Mouse (Mus musculus) neural tube, embryonic 12.5 days (tissue): Measurements from ENCODE around the gene Thnsl1. TPM values are rescaled to one million over a fixed set of nuclear protein-coding genes. Genes with fewer than 3 reads are reported as not detected.

ENCODE experiments used
- ATAC-seq: fragments of 200-750 bp; cut with Nextera tagmentation; 2 replicates; pipeline ENCODE4 v1.8.0; 2017; ENCODE audit warnings: low read depth, mild to moderate bottlenecking, moderate TSS enrichment, moderate library complexity; ENCODE audit not compliant: low FRiP score
- H3K27ac ChIP-seq: fragments of 300-500 bp; sonication (generic); 2 replicates; pipeline ENCODE4 v1.5.1; 2016
- H3K27me3 ChIP-seq: fragments of 300-500 bp; sonication (generic); replicated peaks from 2 replicates; pipeline ENCODE4 v1.6.1; 2016; ENCODE audit warnings: mild to moderate bottlenecking
- H3K36me3 ChIP-seq: fragments of 300-500 bp; sonication (generic); 2 replicates; pipeline ENCODE4 v1.6.1; 2016; ENCODE audit warnings: mild to moderate bottlenecking
- H3K4me1 ChIP-seq: fragments of 300-500 bp; sonication (generic); 2 replicates; pipeline ENCODE4 v1.6.1; 2016
- H3K4me2 ChIP-seq: fragments of 300-500 bp; sonication (generic); replicated peaks from 2 replicates; pipeline ENCODE4 v1.6.1; 2016; ENCODE audit warnings: mild to moderate bottlenecking
- H3K4me3 ChIP-seq: fragments of 300-500 bp; sonication (generic); 2 replicates; pipeline ENCODE4 v1.5.1; 2016
- H3K9ac ChIP-seq: fragments of 300-500 bp; sonication (generic); 2 replicates; pipeline ENCODE4 v1.6.1; 2016; ENCODE audit warnings: mild to moderate bottlenecking
- H3K9me3 ChIP-seq: fragments of 300-500 bp; sonication (generic); 2 replicates; pipeline ENCODE4 v1.6.1; 2016; ENCODE audit warnings: mild to moderate bottlenecking
- WGBS: fragments of 180-500 bp; shearing (Covaris S2); methylation state at CpG from one replicate; pipeline ENCODE4 v1.1.7; 2016; 5-methylcytosine and 5-hydroxymethylcytosine counted together
- polyA plus RNA-seq: library from polyadenylated mRNA; unstranded; fragments of >200 nt; fragmentation: Nextera tagmentation; extraction: Ambion mirVana; gene quantifications from 2 replicates; pipeline ENCODE4 v1.2.1, GENCODE M21; 2016

Gene Thnsl1
- polyA plus RNA-seq = 14.6 and 15.1 TPM in 2 replicates

- H3K4me2 ChIP-seq = peak within 1 kb of the TSS; percentile 75
- H3K9ac ChIP-seq = peak within 1 kb of the TSS; percentile 65
- H3K36me3 ChIP-seq = no peaks in the 10 kb centered on the region
- H3K4me3 ChIP-seq = peak within 1 kb of the TSS; percentile 59
- 3% methylated on average over 43 of the region's 43 CpGs for WGBS
- peak; percentile 99 for ATAC-seq
- H3K4me1 ChIP-seq = peaks cover 3% of the 10 kb centered on the region; the same call in 1 of the 2 replicates
- no peaks in the 10 kb centered on the region for H3K9me3 ChIP-seq
- no peaks in the 10 kb centered on the region for H3K27me3 ChIP-seq
- 0 out of 2 replicates have a peak within 1 kb of the TSS, but pooled peaks have one; percentile 50 for H3K27ac ChIP-seq
Observed at GRCm38 (mm10) chr2:21204912-21205830, at the start of gene Thnsl1, which contains the start of gene Enkur. Gene Thnsl1 (plus strand): TSS chr2:21205724. Gene Enkur (minus strand): TSS chr2:21205365.

- 77% methylated on average over 8 of the region's 8 CpGs for WGBS
- no peak for ATAC-seq
Observed at GRCm38 (mm10) chr2:21164296-21164695, 41.2 kb upstream of the Thnsl1 start.

GRCm38 (mm10) chr2:21167916-21168315, 37.6 kb upstream of the Thnsl1 start:
- no peak overlapping the region for H3K4me2 ChIP-seq
- H3K4me1 ChIP-seq = no peaks in the 10 kb centered on the region
- H3K9ac ChIP-seq = no peak overlapping the region
- H3K27ac ChIP-seq = no peak overlapping the region
- WGBS = 98% methylated on average over 1 of the region's 1 CpGs
- no peak overlapping the region for H3K4me3 ChIP-seq
- ATAC-seq = no peak
- no peaks in the 10 kb centered on the region for H3K9me3 ChIP-seq
- H3K27me3 ChIP-seq = no peaks in the 10 kb centered on the region
- H3K36me3 ChIP-seq = no peaks in the 10 kb centered on the region

More at GRCm38 (mm10) chr2:21164296-21164695, 41.2 kb upstream of the Thnsl1 start:
- H3K9me3 ChIP-seq = no peaks in the 10 kb centered on the region
- no peaks in the 10 kb centered on the region for H3K36me3 ChIP-seq
- H3K4me3 ChIP-seq = no peak overlapping the region
- no peak overlapping the region for H3K4me2 ChIP-seq
- H3K9ac ChIP-seq = no peak overlapping the region
- H3K27me3 ChIP-seq = no peaks in the 10 kb centered on the region
- H3K27ac ChIP-seq = no peak overlapping the region
- H3K4me1 ChIP-seq = no peaks in the 10 kb centered on the region

- Histone ChIP-seq H3K36me3 (no peaks in the 10 kb centered on the region), H3K27me3 (no peaks in the 10 kb centered on the region), H3K9ac (no peak overlapping the region), H3K27ac (no peak overlapping the region), H3K4me2 (no peak overlapping the region), H3K4me1 (no peaks in the 10 kb centered on the region), H3K9me3 (no peaks in the 10 kb centered on the region), H3K4me3 (no peak overlapping the region)
- 89% methylated on average over 3 of the region's 3 CpGs for WGBS
- ATAC-seq = no peak
Observed at GRCm38 (mm10) chr2:21172797-21173196, 32.7 kb upstream of the Thnsl1 start.

GRCm38 (mm10) chr2:21179136-21179535, 26.4 kb upstream of the Thnsl1 start:
- ATAC-seq = no peak
- Histone ChIP-seq H3K9me3 (no peaks in the 10 kb centered on the region), H3K9ac (no peak overlapping the region), H3K27me3 (no peaks in the 10 kb centered on the region), H3K27ac (no peak overlapping the region), H3K4me2 (no peak overlapping the region), H3K4me1 (no peaks in the 10 kb centered on the region), H3K4me3 (no peak overlapping the region), H3K36me3 (no peaks in the 10 kb centered on the region)
- 92% methylated on average over 5 of the region's 5 CpGs for WGBS

GRCm38 (mm10) chr2:21182811-21183210, 22.7 kb upstream of the Thnsl1 start:
- Histone ChIP-seq H3K4me1 (no peaks in the 10 kb centered on the region), H3K36me3 (no peaks in the 10 kb centered on the region), H3K9ac (no peak overlapping the region), H3K4me3 (no peak overlapping the region), H3K9me3 (no peaks in the 10 kb centered on the region), H3K4me2 (no peak overlapping the region), H3K27ac (no peak overlapping the region), H3K27me3 (no peaks in the 10 kb centered on the region)
- no peak for ATAC-seq
- whole genome bisulfite sequencing = 100% methylated on average over 1 of the region's 1 CpGs

- Histone ChIP-seq H3K27ac (no peak overlapping the region), H3K4me1 (no peaks in the 10 kb centered on the region), H3K36me3 (no peaks in the 10 kb centered on the region), H3K9ac (no peak overlapping the region), H3K9me3 (no peaks in the 10 kb centered on the region), H3K27me3 (no peaks in the 10 kb centered on the region), H3K4me2 (no peak overlapping the region), H3K4me3 (no peak overlapping the region)
- ATAC-seq = no peak
- WGBS = 60% methylated on average over 7 of the region's 7 CpGs
Observed at GRCm38 (mm10) chr2:21187576-21187975, 17.9 kb upstream of the Thnsl1 start.

- no peaks in the 10 kb centered on the region for H3K27me3 ChIP-seq
- H3K4me3 ChIP-seq = no peak overlapping the region
- no peaks in the 10 kb centered on the region for H3K36me3 ChIP-seq
- H3K27ac ChIP-seq = no peak overlapping the region
- 70% methylated on average over 4 of the region's 4 CpGs for WGBS
- no peaks in the 10 kb centered on the region for H3K9me3 ChIP-seq
- no peak overlapping the region for H3K4me2 ChIP-seq
- H3K9ac ChIP-seq = no peak overlapping the region
- no peaks in the 10 kb centered on the region for H3K4me1 ChIP-seq
- no peak for ATAC-seq
Observed at GRCm38 (mm10) chr2:21188610-21189009, 16.9 kb upstream of the Thnsl1 start.

- Histone ChIP-seq H3K27ac (no peak overlapping the region), H3K4me1 (no peaks in the 10 kb centered on the region), H3K4me2 (no peak overlapping the region), H3K36me3 (no peaks in the 10 kb centered on the region), H3K27me3 (no peaks in the 10 kb centered on the region), H3K4me3 (no peak overlapping the region), H3K9me3 (no peaks in the 10 kb centered on the region), H3K9ac (no peak overlapping the region)
- no peak for ATAC-seq
- WGBS = 80% methylated on average over 1 of the region's 1 CpGs
Observed at GRCm38 (mm10) chr2:21191232-21191631, 14.3 kb upstream of the Thnsl1 start.

GRCm38 (mm10) chr2:21195233-21195632, 10.3 kb upstream of the Thnsl1 start:
- Histone ChIP-seq H3K4me2 (no peak overlapping the region), H3K4me3 (no peak overlapping the region), H3K36me3 (no peaks in the 10 kb centered on the region), H3K27ac (no peak overlapping the region), H3K9ac (no peak overlapping the region), H3K27me3 (no peaks in the 10 kb centered on the region), H3K4me1 (no peaks in the 10 kb centered on the region), H3K9me3 (no peaks in the 10 kb centered on the region)
- WGBS = 93% methylated on average over 5 of the region's 5 CpGs
- ATAC-seq = no peak

- Histone ChIP-seq H3K27me3 (no peaks in the 10 kb centered on the region), H3K27ac (no peak overlapping the region), H3K4me1 (no peaks in the 10 kb centered on the region), H3K4me3 (no peak overlapping the region), H3K9me3 (no peaks in the 10 kb centered on the region), H3K4me2 (no peak overlapping the region), H3K9ac (no peak overlapping the region), H3K36me3 (no peaks in the 10 kb centered on the region)
- WGBS = 69% methylated on average over 3 of the region's 3 CpGs
- no peak for ATAC-seq
Observed at GRCm38 (mm10) chr2:21199051-21199450, 6.5 kb upstream of the Thnsl1 start.

- no peak for ATAC-seq
- Histone ChIP-seq H3K4me1 (peaks cover 3% of the 10 kb centered on the region; the same call in 1 of the 2 replicates), H3K9ac (no peak overlapping the region), H3K27me3 (no peaks in the 10 kb centered on the region), H3K9me3 (no peaks in the 10 kb centered on the region), H3K4me2 (no peak overlapping the region), H3K27ac (no peak overlapping the region), H3K4me3 (no peak overlapping the region), H3K36me3 (no peaks in the 10 kb centered on the region)
- 92% methylated on average over 2 of the region's 2 CpGs for WGBS
Observed at GRCm38 (mm10) chr2:21202754-21203153, 2.8 kb upstream of the Thnsl1 start.
